Mouse (Mus musculus) G1E (cell line): ENCODE results near the gene H1fnt. TPM values are rescaled to one million over a fixed set of nuclear protein-coding genes. Genes with fewer than 3 reads are reported as not detected.

Experiments used
- ATAC-seq: 2 replicates; pipeline ENCODE4 v1.8.0; 2016; ENCODE audit warnings: mild to moderate bottlenecking; ENCODE audit not compliant: insufficient number of reproducible peaks, poor library complexity, low FRiP score, severe bottlenecking; ENCODE audit errors: extremely low read depth
- DNase-seq: peaks from one replicate; pipeline ENCODE4 v3.0.0; 2012; ENCODE audit warnings: low spot score
- H3K27me3 ChIP-seq: 2 replicates; pipeline ENCODE4 v1.6.1; 2012; ENCODE audit warnings: mild to moderate bottlenecking, low read length, inconsistent platforms; ENCODE audit not compliant: insufficient read depth
- H3K36me3 ChIP-seq: replicated peaks from 2 replicates; pipeline ENCODE3; 2012; ENCODE audit warnings: mild to moderate bottlenecking, inconsistent platforms
- H3K4me1 ChIP-seq: 2 replicates; pipeline ENCODE4 v1.6.1; 2012; ENCODE audit warnings: low read depth, low read length, inconsistent platforms, mixed read lengths; ENCODE audit not compliant: insufficient read depth
- H3K4me3 ChIP-seq: 2 replicates; pipeline ENCODE4 v1.5.1; 2012; ENCODE audit warnings: low read depth, mild to moderate bottlenecking, inconsistent platforms, low read length, moderate library complexity, mixed read lengths
- H3K9me3 ChIP-seq: replicated peaks from 2 replicates; pipeline ENCODE4 v1.6.1; 2012; ENCODE audit warnings: inconsistent platforms
- CTCF ChIP-seq: IDR thresholded peaks from 2 replicates; pipeline ENCODE4 v1.5.1; 2012; ENCODE audit warnings: low read depth, low read length, inconsistent platforms, mixed read lengths
- GATA1 ChIP-seq: IDR thresholded peaks from 2 replicates; pipeline ENCODE4 v1.6.1; 2012; ENCODE audit warnings: borderline replicate concordance, low read length, inconsistent platforms, mixed read lengths
- GATA2 ChIP-seq: IDR thresholded peaks from 2 replicates; pipeline ENCODE4 v1.6.1; 2012; ENCODE audit warnings: low read depth, low read length, inconsistent platforms, borderline replicate concordance
- POLR2AphosphoS5 ChIP-seq: IDR thresholded peaks from 2 replicates; pipeline ENCODE4 v1.6.1; 2012; ENCODE audit warnings: low read depth, low read length, inconsistent platforms; ENCODE audit not compliant: insufficient replicate concordance
- TAL1 ChIP-seq: conservative IDR thresholded peaks from 2 replicates; pipeline ENCODE4 v1.6.1; 2012; ENCODE audit warnings: low read depth, low read length, inconsistent platforms, mixed read lengths
- polyA plus RNA-seq: library from polyadenylated mRNA; stranded (reverse); fragments of >175 nt; gene quantifications from 2 replicates; pipeline ENCODE4 v1.2.3, GENCODE M21; 2012
- total RNA-seq, 2 experiments: library from RNA; stranded (forward) in 1 of 2; stranded (reverse) in 1 of 2; fragments of 200-1000 nt in 1 of 2; fragments of >200 nt in 1 of 2; fragmentation: Nextera tagmentation in 1 of 2; gene quantifications; 2 replicates each; pipeline ENCODE4 v1.2.3; 2014 to 2017

H1fnt gene
- total and polyA plus RNA-seq, 3 experiments = not detected

DNA sequence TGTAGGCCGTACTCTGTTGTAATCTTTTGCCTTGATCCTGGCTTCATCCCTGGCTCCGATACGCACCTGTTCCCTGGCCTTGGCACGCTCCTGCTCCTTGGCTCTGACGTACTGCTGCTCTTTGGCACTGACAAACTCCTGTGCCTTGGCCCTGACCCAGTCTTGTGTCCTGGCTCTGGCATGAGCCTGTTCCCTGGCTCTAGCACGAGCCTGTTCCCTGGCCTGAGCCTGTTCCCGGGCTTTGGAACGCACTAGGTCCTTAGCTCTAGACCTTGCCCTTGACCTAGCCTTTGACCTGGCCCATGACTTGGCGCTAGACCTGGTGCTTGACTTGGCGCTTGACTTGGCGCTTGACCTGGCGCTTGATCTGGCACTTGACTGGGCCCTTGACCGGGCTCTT lies 822 bp downstream of the H1fnt start:
- Histone ChIP-seq H3K4me3 (no peak overlapping the region), H3K9me3 (no peaks in the 10 kb centered on the region), H3K27me3 (no peaks in the 10 kb centered on the region; the same call in 1 of the 2 replicates), H3K36me3 (peaks cover 2% of the 10 kb centered on the region), H3K4me1 (peaks cover 4% of the 10 kb centered on the region; the same call in 1 of the 2 replicates)
- DNase-seq = no peak
- TF ChIP-seq GATA1 = no peak
- no peak for TF ChIP-seq GATA2
- TF ChIP-seq TAL1 = no peak
- TF ChIP-seq POLR2AphosphoS5 = no peak
- no peak for TF ChIP-seq CTCF
- ATAC-seq = no peak

DNA sequence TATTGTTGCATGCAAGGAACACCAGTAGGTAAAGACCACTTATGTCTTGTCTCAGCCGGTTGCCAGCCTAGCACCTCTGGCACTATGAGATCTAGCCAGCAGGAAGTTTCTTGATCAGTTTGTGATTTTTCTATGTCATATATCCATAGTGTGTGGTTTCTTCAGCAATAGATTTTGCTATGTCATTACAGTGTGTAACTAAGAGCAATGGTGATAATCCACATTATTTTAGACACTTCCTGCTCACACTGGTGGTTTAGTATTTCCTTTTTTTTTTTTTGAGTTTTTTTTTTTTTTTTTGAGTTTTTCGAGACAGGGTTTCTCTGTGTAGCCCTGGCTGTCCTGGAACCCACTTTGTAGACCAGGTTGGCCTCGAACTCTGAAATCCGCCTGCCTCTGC lies 21.7 kb downstream of the H1fnt start:
- H3K36me3 ChIP-seq = no peaks in the 10 kb centered on the region
- no peak overlapping the region for H3K4me3 ChIP-seq
- no peaks in the 10 kb centered on the region for H3K27me3 ChIP-seq
- H3K4me1 ChIP-seq = no peaks in the 10 kb centered on the region
- TF ChIP-seq CTCF (no peak), POLR2AphosphoS5 (no peak), TAL1 (no peak), GATA2 (no peak), GATA1 (no peak)
- DNase-seq (no peak), ATAC-seq (no peak)
- no peaks in the 10 kb centered on the region for H3K9me3 ChIP-seq

DNA sequence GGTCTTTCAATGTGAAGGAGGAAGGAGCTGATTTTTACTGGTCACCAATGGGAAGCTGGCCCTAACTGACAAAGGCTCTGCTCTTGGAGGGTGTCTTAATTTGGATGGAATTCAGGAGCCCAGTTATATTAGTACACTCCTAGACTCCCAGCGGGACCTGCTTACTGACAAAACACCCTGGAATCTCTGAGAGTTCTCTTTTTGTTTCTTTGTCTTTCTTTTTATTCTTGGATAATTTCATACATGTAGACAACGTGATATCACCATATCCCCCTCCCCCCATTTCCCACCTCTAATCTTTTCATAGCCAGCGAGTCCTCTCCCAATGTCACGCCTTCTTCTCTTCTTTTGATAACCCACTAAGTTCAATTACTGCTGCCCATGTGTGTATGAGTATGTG lies 22.7 kb downstream of the H1fnt start, which contains the start of gene Olfr286:
Gene Olfr286, minus strand, starts transcription at position 101 of the 400 bp plus-strand sequence.
- H3K4me1 ChIP-seq = no peaks in the 10 kb centered on the region
- no peak within 1 kb of the TSS for H3K4me3 ChIP-seq
- DNase-seq (no peak), ATAC-seq (no peak)
- TF ChIP-seq GATA1 = no peak
- no peak for TF ChIP-seq CTCF
- TF ChIP-seq POLR2AphosphoS5 = no peak
- TF ChIP-seq TAL1 = no peak
- TF ChIP-seq GATA2 = no peak
- no peaks in the 10 kb centered on the region for H3K27me3 ChIP-seq
- no peaks in the 10 kb centered on the region for H3K9me3 ChIP-seq
- H3K36me3 ChIP-seq = no peaks in the 10 kb centered on the region

DNA sequence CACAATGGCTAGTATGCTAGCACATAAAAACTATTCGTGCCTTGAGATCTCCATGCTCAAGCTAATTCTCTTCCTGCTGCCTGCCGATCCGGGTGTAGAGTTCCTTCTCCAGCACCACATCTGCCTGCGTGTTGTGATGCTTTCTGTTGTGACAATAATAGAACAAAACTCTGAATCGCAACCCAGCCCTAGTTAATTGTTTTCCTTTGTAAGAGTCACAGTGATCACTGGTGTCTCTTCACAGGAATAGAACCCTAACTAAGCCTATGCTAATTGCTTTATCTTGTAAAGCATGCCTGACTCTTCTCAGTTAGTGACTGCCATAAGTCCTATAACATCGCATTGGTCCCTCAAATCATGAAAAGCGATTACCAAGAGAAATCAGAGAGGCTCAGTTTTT lies 31.0 kb downstream of the H1fnt start:
- Histone ChIP-seq H3K9me3 (peaks cover 2% of the 10 kb centered on the region; the same call in 1 of the 2 replicates), H3K36me3 (no peaks in the 10 kb centered on the region), H3K4me3 (no peak overlapping the region), H3K4me1 (no peaks in the 10 kb centered on the region), H3K27me3 (no peaks in the 10 kb centered on the region)
- ATAC-seq (no peak), DNase-seq (no peak)
- TF ChIP-seq CTCF (no peak), GATA2 (no peak), GATA1 (no peak), POLR2AphosphoS5 (no peak), TAL1 (no peak)

DNA sequence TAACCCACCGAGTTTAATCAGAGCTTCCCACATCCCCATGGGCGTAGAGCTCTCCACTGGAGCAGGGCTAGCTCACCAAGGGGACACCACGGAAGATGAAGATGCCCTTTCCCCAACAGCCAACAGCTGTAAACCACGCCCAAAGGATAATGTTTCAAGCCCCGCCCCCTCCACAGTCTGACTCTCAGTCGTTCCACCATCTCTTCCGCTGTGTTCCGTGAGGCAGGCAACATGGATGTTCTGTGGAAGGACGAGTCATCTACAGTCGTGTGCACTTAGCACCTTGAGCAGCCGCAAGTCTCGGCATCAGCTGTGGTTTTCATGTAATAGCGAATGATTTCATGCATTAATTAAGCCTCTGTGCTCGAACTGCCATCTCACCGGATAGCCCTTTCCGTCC lies 31.5 kb downstream of the H1fnt start:
- DNase-seq = no peak
- H3K4me3 ChIP-seq = no peak overlapping the region
- ATAC-seq = no peak
- TF ChIP-seq POLR2AphosphoS5 = no peak
- no peak for TF ChIP-seq GATA1
- no peak for TF ChIP-seq TAL1
- TF ChIP-seq CTCF = no peak
- TF ChIP-seq GATA2 = no peak
- no peaks in the 10 kb centered on the region for H3K36me3 ChIP-seq
- no peaks in the 10 kb centered on the region for H3K4me1 ChIP-seq
- no peaks in the 10 kb centered on the region for H3K27me3 ChIP-seq
- peaks cover 2% of the 10 kb centered on the region; the same call in 1 of the 2 replicates for H3K9me3 ChIP-seq

DNA sequence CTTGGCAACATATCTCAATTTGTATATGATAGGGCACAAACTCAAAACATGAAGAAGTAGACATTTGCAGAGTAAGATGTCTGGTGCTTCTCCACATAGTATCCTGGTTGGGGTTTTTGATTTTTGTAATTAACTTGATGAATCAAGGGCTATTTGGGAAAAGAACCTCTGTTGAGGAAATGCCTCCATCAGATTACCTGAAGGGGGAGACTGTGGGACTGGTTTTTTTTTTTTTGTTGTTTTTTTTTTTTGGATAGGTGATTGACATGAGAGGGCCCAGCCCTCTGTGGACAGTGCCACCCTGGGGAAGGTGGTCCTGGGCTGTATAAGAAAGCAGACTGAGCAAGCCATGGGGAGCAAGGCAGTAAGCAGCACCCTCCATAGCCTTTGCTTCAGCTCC lies 34.7 kb downstream of the H1fnt start:
- no peaks in the 10 kb centered on the region for H3K36me3 ChIP-seq
- no peak for ATAC-seq
- DNase-seq = no peak

More for the DNA sequence above, 34.7 kb downstream of the H1fnt start:
- peaks cover 2% of the 10 kb centered on the region; the same call in 1 of the 2 replicates for H3K9me3 ChIP-seq
- H3K4me1 ChIP-seq = no peaks in the 10 kb centered on the region
- H3K4me3 ChIP-seq = no peak overlapping the region
- TF ChIP-seq TAL1 (no peak), POLR2AphosphoS5 (no peak), CTCF (no peak), GATA1 (no peak), GATA2 (no peak)
- no peaks in the 10 kb centered on the region; the same call in 1 of the 2 replicates for H3K27me3 ChIP-seq
